Mouse (Mus musculus) small intestine, adult 2 months (tissue): ENCODE data around the gene Gramd1c.

Experiments
- CTCF ChIP-seq: fragments of 200-500 bp; IDR thresholded peaks from 2 replicates; pipeline ENCODE4 v1.5.1; 2012; ENCODE audit warnings: low read depth, mild to moderate bottlenecking, control low read depth, inconsistent platforms, low read length, moderate library complexity, mixed read lengths; ENCODE audit not compliant: insufficient replicate concordance, insufficient read length; ENCODE audit errors: extremely low read depth
- POLR2A ChIP-seq: fragments of 200-500 bp; IDR thresholded peaks from 2 replicates; pipeline ENCODE4 v1.6.1; 2012; ENCODE audit warnings: low read depth, mild to moderate bottlenecking, control low read depth, inconsistent platforms, low read length, moderate library complexity

DNA sequence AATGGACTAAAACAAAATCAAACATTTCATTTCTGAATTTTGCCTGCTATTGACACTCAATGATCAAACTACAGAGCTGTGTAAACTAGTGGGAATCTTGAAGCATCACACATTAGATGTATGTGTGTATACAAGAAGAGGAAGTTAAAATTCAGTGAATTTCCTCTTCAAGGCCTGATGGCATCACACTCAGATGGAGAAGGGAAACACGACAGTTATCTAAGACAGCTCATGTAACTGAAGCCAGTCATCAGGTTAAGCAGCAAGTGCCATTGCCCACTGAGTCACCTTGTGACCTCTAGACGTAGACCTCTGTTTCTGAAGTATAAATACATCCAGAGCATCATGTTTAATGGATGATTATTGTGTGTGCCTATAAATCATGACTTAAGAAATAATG is 24.5 kb upstream of the Gramd1c start:
- TF ChIP-seq POLR2A (no peak), CTCF (no peak)
